Mouse (Mus musculus) kidney, postnatal 10 days (tissue): ENCODE data around the gene Ftsj1.

Experiments
- DNase-seq: peaks from one replicate; pipeline ENCODE4 v3.0.0; 2021; ENCODE audit warnings: mixed read lengths

Ftsj1 gene

DNA sequence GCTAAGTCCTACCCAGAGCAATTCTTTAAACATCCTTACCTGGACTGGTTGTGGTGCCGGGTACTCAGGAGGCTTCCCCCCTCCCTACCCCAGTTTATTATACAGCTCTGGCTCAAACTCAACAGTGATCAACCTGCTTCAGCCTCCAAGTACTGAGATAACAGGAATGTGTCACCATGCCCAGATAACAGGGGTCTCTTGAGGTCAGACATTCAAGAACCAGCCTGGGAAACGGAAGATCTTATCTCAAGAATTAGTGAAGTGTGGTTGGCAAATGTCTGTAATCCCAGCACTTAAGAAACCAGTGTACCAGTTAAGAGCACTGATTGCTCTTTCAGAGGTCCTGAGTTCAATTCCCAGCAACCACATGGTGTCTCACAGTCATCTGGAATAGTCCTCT lies 34.1 kb downstream of the Ftsj1 start:
- DNase-seq: no peak

DNA sequence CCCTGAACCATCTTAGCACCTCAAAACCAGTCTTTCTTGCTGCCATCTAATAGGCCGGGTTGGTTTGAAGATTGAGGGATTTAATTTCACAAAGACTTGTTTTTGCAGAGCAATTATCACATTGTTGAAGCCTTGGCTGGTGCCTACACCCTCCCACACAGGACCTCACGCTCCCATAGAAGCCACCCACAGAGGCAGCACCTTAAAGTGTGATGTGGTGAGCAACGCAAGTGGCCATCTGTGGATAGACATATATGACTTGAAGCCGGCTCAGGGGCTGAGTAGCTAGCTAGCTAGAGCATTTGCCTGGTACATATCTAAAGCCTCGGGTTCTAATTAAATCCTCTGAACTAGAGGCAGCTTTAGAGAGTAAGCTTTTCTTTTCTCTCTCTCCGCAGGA lies 34.8 kb downstream of the Ftsj1 start:
- no peak for DNase-seq

DNA sequence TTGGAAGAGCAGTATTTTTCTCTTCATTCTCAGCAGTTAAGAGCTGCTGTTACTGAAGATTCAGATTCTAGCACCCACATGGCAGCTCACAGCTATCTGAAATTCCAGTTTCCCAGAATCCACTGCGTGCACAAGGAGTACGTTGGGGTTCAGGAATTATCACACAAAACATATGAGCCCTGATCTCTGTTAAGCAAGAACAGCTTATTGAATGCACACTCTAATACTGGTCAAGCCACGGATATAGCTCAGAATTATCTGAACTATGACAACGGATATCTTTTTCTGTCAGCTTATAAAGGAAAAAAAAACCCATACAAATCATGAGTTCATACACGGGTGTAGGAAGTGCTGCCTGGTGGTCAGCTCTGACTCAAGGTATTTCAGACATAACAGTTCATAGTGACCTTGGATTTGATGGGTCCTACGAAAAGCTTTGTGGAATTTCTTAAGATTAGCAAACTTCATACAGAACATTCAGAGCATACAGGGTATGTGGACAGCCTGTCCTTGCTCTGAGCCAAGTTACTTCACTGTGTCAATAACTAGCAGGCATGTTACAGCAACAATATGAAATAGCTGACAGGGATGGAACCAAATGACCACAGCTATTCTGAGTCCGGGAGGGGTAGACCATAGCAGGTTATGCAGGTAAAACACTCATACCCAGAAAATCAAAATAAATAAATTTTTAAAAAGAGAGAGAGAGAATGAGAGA lies 40.6 kb downstream of the Ftsj1 start:
- no peak for DNase-seq

DNA sequence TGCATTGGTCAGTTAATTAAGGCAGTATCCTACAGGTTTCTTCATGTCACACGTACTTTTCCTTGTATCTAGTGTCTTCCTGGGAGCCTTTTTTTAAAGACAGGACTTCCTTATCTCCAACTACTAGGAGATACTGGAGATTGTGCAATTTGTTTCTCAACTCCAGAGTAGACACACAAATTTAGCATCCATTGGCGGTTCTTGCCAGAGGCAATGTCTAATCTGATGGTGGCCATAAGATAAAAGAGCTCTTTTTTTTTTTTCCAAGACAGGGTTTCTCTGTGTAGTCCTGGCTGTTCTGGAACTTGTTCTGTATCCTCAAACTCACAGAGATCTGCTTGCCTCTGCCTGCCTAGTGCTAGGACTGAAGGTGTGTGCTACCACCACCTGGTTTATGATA lies 42.5 kb downstream of the Ftsj1 start:
- no peak for DNase-seq

DNA sequence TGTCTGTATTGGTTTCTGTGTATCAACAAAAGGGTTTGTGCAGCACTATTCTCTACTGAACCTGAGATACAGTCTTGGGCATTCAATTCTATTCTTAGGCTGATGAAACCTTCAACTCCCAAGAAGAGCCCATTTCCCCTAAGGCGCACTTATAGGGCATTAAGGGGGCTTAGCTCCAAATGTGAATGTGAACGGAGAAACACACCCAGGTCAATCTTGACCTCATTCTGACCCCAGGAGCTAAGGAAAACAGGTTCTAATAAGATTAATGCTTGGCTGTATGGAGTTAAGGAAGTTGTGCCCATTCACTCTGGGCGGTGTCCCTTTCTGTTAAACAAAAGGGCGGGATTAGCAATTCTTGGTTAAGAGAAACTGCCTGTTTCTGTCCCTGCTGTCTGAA lies 45.0 kb downstream of the Ftsj1 start:
- DNase-seq: no peak

DNA sequence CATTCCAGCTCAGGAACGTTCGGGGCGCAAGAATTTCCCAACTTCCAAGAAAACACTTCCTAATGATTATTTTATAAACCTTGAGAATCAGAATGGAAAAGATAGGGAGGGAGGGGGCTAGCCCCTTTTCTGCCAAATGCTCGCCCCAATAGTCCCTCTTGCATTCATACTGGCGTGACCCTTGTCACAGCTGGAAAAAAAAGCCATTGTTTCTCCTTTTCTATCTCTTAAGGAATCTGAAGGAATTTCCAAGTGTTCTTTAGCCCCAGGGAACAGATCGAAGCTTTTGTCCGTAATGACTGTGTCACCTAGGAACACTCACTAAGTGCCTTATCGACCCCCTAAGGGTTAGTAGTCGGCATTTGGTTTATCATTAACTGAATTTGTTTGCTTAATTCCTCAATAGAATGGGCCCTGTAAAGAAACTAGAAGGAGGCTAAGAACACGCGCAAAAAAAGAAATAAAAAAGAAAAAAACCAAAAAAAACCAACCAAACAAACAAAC lies 45.5 kb downstream of the Ftsj1 start:
- no peak for DNase-seq

DNA sequence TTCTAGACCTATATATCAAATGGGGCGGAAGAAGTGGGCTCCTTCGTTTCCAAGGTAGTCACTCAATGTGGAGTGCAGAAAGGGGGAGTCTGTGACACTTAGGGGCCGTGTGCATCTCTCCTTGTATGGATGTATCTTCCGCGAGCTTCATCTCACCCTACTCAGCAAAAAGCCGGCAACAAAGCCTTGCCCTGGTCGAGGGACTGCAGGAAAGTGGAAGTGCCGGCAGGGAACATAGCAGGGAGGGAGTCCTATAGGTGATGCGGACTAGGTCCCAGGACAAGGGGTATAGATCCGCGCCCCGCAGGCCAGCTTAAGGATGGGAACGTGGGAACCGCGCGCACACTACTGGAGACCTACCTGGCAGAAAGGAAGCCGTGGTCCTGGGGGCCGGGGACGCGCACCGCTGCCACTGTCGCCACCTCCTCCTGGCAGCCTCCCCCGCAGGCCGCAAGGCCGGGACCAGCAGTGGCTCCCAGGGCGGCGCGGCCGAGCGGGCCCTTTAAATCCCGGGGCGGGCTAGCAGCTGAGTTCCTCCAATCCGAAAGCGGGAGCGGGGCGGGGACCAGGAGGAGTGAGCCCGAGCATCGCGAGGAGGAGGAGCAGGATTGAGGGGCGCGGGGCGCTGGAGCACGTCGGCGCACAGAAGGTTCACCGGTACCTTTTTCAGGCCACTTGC lies 46.1 kb downstream of the Ftsj1 start, which contains the start of gene Porcn:
Gene Porcn (minus strand): TSS at position 511 of the 679 bp plus-strand sequence.
- peak; percentile 90 for DNase-seq

DNA sequence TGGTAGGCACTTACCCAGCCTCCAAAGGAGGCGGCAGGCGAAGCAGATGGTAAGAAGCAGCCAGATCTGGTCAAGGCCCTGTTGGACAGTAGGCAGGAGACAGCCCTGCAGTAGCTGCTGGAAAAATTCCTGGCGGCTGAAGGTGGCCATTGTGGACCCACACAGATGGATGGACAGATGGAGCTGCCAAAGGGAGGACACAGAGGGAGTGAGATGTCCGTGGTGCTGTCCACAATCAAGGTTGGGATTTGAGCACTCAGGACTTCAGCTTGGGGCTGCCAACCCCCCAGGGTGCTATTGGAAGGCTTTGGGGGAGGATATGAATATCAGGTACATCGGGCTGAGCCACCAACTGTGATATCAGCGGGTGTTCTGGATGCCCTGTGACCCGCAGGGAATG lies 46.7 kb downstream of the Ftsj1 start:
- no peak for DNase-seq

DNA sequence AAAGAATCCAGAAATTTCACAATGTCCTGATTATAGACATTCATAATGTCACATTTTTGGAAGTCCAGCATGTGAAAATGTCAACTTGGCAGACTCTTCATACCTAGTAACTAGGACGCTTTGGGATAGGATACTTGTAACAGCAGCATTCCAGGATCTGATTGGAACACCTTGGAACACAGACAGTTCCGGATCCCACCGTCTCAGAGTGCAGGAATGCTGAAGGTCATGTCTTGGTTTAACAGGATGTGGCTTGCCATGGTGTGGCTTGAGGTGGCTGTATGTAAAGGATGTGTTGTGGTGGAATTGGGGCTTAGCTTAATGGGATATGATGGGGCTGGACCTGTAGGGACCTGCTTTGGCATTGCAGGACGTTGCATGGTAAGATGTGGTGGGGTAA lies 47.1 kb downstream of the Ftsj1 start:
- no peak for DNase-seq

DNA sequence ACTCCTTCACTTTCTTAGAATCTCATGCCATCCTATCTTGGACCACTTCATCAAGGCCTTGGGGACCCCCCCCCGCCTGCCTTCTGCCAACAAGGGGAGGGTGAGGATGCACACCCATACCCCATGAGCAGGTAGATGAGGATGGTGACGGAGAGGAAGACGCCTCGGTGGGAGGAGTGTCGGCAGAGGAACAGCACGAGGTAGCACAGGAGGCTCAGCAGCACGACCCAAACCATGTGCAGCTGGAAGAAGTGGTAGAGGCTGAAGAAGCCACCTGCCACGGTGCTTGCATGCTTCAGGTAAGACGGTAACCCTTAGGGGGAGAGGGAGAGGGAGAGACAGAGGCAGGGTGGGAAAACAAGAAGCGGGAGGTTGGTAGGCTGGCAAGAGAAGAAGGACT lies 48.1 kb downstream of the Ftsj1 start:
- no peak for DNase-seq

DNA sequence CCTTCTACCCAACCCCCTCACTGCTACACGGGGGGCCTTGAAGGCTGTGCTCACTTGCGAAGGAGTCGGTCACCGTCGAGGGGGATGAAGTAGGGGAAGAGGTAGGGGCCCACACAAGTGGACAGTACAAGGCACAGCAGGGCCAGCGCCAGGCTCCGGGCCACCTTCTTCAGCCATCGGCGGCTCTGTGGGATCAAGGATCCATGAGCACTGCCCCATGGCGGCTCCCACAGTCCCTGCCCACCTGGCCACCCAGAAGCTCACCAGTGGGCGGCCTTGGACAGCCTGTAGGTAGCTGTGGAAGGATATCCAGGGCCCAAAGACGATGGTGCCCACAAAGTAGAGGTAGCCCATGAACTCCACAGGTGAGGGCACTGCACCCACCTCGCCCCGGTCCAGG lies 49.1 kb downstream of the Ftsj1 start:
- DNase-seq: no peak

DNA sequence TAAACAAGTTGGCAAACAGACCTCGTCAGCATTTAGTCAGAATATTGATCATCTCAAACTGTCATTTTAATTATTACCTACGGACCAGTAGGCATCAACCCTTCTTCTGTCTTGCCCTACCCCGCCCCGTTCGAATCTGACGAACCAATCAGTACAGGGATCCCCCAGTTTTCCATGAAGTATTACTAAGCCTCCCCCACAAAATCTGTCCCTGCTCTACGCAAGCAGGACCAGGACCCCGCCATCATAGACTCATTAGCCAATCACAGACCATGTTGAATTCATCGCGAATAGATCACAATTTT lies 58.8 kb downstream of the Ftsj1 start, which contains the start of gene Ebp:
Gene Ebp (minus strand): TSS at position 94 of the 305 bp plus-strand sequence.
- DNase-seq: no peak

DNA sequence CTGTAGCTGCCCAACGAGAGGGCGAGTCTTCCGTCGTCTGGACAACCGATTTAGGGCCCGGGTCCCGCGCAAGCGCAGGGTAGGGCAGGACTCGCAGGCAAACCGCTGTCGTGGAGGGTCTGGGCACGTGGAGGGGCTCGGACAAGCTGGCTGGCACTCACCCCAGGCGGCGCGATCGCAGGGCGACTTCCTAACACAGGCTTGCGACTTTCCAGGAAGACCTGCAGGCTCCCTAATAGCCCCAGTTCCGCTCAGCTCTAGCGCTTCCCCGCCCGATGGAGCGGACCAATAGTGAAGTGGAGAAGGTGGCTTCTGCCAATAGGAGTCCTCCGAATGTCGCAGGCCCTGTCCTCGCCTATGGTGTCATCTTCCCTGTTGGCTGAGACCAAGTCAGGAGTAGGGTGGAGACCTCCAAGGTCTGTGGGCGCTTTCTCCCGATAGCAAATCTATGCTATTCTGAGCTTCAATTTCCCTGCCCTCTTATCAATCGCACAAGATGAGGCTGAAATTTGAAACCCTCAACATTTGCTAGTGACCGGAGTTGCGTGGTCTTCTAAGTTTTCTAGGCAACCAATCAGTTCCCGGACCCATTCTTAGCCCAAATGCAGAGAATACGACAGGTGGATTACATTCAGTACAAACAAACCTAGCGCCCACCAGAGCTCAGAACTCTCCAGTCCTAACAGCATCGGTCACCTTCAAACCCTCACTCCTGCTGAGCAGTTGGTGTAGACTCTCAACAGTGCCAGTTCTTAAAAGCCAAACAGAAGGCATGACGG lies 59.4 kb downstream of the Ftsj1 start:
- peak; percentile 83 for DNase-seq

DNA sequence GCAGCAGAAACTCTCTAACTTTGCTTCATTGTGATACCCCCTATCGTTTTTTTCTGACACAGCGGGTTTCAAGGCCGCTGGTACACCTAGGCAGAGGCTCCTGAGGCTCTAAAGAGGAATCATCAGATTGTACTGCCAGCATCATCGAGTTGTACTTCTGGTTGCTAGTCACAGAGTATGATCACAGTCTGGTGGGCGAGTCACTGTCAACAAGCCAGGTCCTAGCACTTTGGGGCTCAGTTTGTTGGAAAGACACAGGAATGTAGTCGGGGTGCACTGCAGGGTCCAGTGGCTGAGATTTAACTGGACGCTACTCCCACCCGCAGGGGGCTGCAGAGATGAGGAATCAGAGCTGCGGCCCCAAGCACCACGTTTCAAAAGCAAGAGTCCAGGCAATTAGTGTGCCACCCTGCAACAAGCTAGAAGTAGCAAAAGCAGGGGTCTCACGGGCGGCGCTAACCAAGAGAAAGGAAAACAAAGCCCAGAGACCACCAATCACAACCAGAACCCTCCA lies 60.0 kb downstream of the Ftsj1 start:
- DNase-seq: peak; percentile 27
